In genomic region chr5:91402339-91403211, GRCm38 (mm10) we compare ENCODE assay signal across 8 mouse cellular contexts. TPM values are rescaled to one million over a fixed set of nuclear protein-coding genes. Genes with fewer than 3 reads are reported as not detected.
DNase-seq lines count a peak whose midpoint lies in the region; ATAC-seq and TF ChIP-seq lines count a peak whose summit lies in the region.

Gene Btc, minus strand, starts transcription at chr5:91402994.

- H3K4me3 ChIP-seq in forebrain, embryonic 16.5 days (replicated peaks; ENCODE audit: low read length), result peak within 1 kb of the TSS; percentile 23
- peak within 1 kb of the TSS; percentile 51 for H3K4me3 ChIP-seq in layer of hippocampus, adult 2 months
- peak within 1 kb of the TSS; percentile 51 for H3K4me3 ChIP-seq in lung, embryonic 15.5 days
- peak within 1 kb of the TSS; percentile 42 for H3K4me3 ChIP-seq in olfactory bulb, adult 2 months (ENCODE audit: insufficient read depth, low read depth, low read length)
- H3K4me3 ChIP-seq in thymus, adult 2 months (ENCODE audit: control insufficient read depth, insufficient read depth, low read length), result peak within 1 kb of the TSS; percentile 48

- H3K9me3 ChIP-seq in forebrain, embryonic 16.5 days (ENCODE audit: control insufficient read depth, low read length), result no peaks in the 10 kb centered on the region
- no peaks in the 10 kb centered on the region for H3K9me3 ChIP-seq in lung, embryonic 15.5 days

- H3K36me3 ChIP-seq in forebrain, embryonic 16.5 days (ENCODE audit: control insufficient read depth, insufficient read depth), result no peaks in the 10 kb centered on the region
- no peaks in the 10 kb centered on the region for H3K36me3 ChIP-seq in lung, embryonic 15.5 days
- H3K36me3 ChIP-seq in thymus, adult 2 months (ENCODE audit: control insufficient read depth, insufficient read depth, low read length), result no peaks in the 10 kb centered on the region

- peak; percentile 75 for TF ChIP-seq CTCF in layer of hippocampus, adult 2 months (conservative IDR thresholded peaks at IDR 0.05)
- TF ChIP-seq CTCF in olfactory bulb, adult 2 months (IDR thresholded peaks at IDR 0.05; ENCODE audit: insufficient read depth, low read depth, low read length), result no peak
- peak; percentile 57; the same call in 1 of the 2 replicates for TF ChIP-seq CTCF in thymus, adult 2 months (IDR thresholded peaks at IDR 0.05; ENCODE audit: borderline replicate concordance, control insufficient read depth, extremely low read depth, insufficient read depth, low read length, poor library complexity)

- WGBS in forebrain, embryonic 16.5 days, result 12% methylated on average over 19 of the region's 19 CpGs
- WGBS in lung, embryonic 15.5 days, result 9% methylated on average over 19 of the region's 19 CpGs
- WGBS in olfactory bulb, adult 2 months, result 13% methylated on average over 19 of the region's 19 CpGs
- WGBS in thymus, adult 2 months, result 1% methylated on average over 19 of the region's 19 CpGs

- H3K27me3 ChIP-seq in forebrain, embryonic 16.5 days (replicated peaks; ENCODE audit: control insufficient read depth, insufficient read depth, low read length), result no peaks in the 10 kb centered on the region
- no peaks in the 10 kb centered on the region for H3K27me3 ChIP-seq in lung, embryonic 15.5 days
- H3K27me3 ChIP-seq in thymus, adult 2 months (ENCODE audit: control insufficient read depth, insufficient read depth, low read length), result no peaks in the 10 kb centered on the region

- no peak within 1 kb of the TSS for H3K27ac ChIP-seq in forebrain, embryonic 16.5 days (ENCODE audit: low read length)
- H3K27ac ChIP-seq in layer of hippocampus, adult 2 months, result no peak within 1 kb of the TSS; the same call in 1 of the 2 replicates
- H3K27ac ChIP-seq in lung, embryonic 15.5 days, result peak within 1 kb of the TSS; percentile 35; the same call in 1 of the 2 replicates
- H3K27ac ChIP-seq in olfactory bulb, adult 2 months (ENCODE audit: insufficient read depth, low read depth, low read length), result no peak within 1 kb of the TSS
- no peak within 1 kb of the TSS for H3K27ac ChIP-seq in thymus, adult 2 months (ENCODE audit: control insufficient read depth, insufficient read depth, low read length)

- TF ChIP-seq POLR2A in olfactory bulb, adult 2 months (IDR thresholded peaks at IDR 0.05; ENCODE audit: insufficient read depth, low read depth, low read length), result no peak
- TF ChIP-seq POLR2A in thymus, adult 2 months (IDR thresholded peaks at IDR 0.05; ENCODE audit: control insufficient read depth, extremely low read depth, insufficient read depth, low read length, poor library complexity), result no peak

- peaks cover 8% of the 10 kb centered on the region for H3K4me1 ChIP-seq in forebrain, embryonic 16.5 days (replicated peaks; ENCODE audit: control insufficient read depth, insufficient read depth, low read length)
- peaks cover 4% of the 10 kb centered on the region; the same call in 1 of the 2 replicates for H3K4me1 ChIP-seq in lung, embryonic 15.5 days
- peaks cover 13% of the 10 kb centered on the region for H3K4me1 ChIP-seq in olfactory bulb, adult 2 months (ENCODE audit: control insufficient read depth, insufficient read depth, low read length)
- peaks cover 6% of the 10 kb centered on the region; the same call in 1 of the 2 replicates for H3K4me1 ChIP-seq in thymus, adult 2 months (replicated peaks; ENCODE audit: control insufficient read depth, insufficient read depth, low read length)

- peak; percentile 62 for DNase-seq in CD4-positive, CD25-positive, alpha-beta regulatory T cell, adult 2 months (ENCODE audit: low read depth, low spot score)
- DNase-seq in brain, adult 2 months (ENCODE audit: low read depth, low spot score), result peak; percentile 55
- DNase-seq in heart, postnatal 36 days, result peak; percentile 63 to 67
- DNase-seq in layer of hippocampus, adult 2 months (ENCODE audit: low spot score in 2 of 2), result peak; percentile 23 to 60
- peak; percentile 72 for DNase-seq in thymus, adult 2 months

- peak within 1 kb of the TSS; percentile 29; the same call in 1 of the 2 replicates for H3K9ac ChIP-seq in forebrain, embryonic 16.5 days (replicated peaks; ENCODE audit: low read depth, low read length)
- H3K9ac ChIP-seq in lung, embryonic 15.5 days, result peak within 1 kb of the TSS; percentile 37

- H3K4me2 ChIP-seq in forebrain, embryonic 16.5 days (ENCODE audit: low read length), result peak within 1 kb of the TSS; percentile 53
- peak within 1 kb of the TSS; percentile 74 for H3K4me2 ChIP-seq in lung, embryonic 15.5 days

- intact Hi-C loops in heart, postnatal 36 days (cut with DNase I), result no loop called here

- peak; percentile 79 for ATAC-seq in forebrain, embryonic 16.5 days
- ATAC-seq in lung, embryonic 15.5 days (ENCODE audit: borderline replicate concordance, extremely low read depth, low FRiP score, low TSS enrichment), result peak; percentile 85

RNA-seq across cellular contexts. Expression of gene Btc, which starts in this region (rescaled TPM):
- 0.09 TPM in 1 of 2 replicates, not detected in the other for polyA plus RNA-seq in forebrain, embryonic 16.5 days (2015; fragmentation: Nextera tagmentation; extraction: Ambion mirVana)
- 1 to 10 TPM; 1.2 to 2.4 TPM for total RNA-seq in heart, postnatal 36 days (2021)
- 1 to 10 TPM; 1.0 to 1.4 TPM for total RNA-seq in layer of hippocampus, adult 2 months (2021)
- polyA plus RNA-seq in lung, embryonic 15.5 days (2015; fragmentation: Nextera tagmentation; extraction: Ambion mirVana), result 2.3 and 2.8 TPM in 2 replicates
- not detected in 2 replicates for polyA plus RNA-seq in olfactory bulb, adult 2 months (2012; ENCODE audit: insufficient read depth, insufficient read length, low replicate concordance, missing spikeins)
- polyA plus RNA-seq in thymus, adult 2 months (2012; rRNA removed), result 0.13 and 0.34 TPM in 2 replicates

Comparison
In these comparisons a context has a peak if more than half of its experiments do, and no peak if none do; other contexts are left out.
1. Peak in ATAC-seq, H3K4me3 ChIP-seq, H3K9ac ChIP-seq and H3K4me2 ChIP-seq in forebrain, embryonic 16.5 days; RNA of the gene not detected or under 1 TPM.
2. Peak in DNase-seq and H3K4me3 ChIP-seq in thymus, adult 2 months; RNA of the gene not detected or under 1 TPM.